11 mouse cellular contexts compared by ENCODE assay signal in genomic region chr10:41638776-41639175, GRCm38 (mm10).
"Had no signal": no experiment of that assay in that cellular context is flagged by ENCODE, and none has a peak within 500 bp of the region (broad histone marks: within the 10 kb centered on the region; RNA-seq: fewer than 3 reads in every experiment).

No protein-coding gene starts in this region.

- H3K36me3 ChIP-seq: limb, embryonic 13.5 days; midbrain, embryonic 12.5 days had no signal

- H3K4me1 ChIP-seq: limb, embryonic 13.5 days; midbrain, embryonic 12.5 days had no signal

- H3K4me2 ChIP-seq: limb, embryonic 13.5 days; midbrain, embryonic 12.5 days had no signal

- ATAC-seq: intestine, postnatal 0 days; midbrain, embryonic 16.5 days had no signal

- H3K9ac ChIP-seq: limb, embryonic 13.5 days; liver, embryonic 14.5 days; midbrain, embryonic 12.5 days had no signal

- H3K9me3 ChIP-seq: limb, embryonic 13.5 days; midbrain, embryonic 12.5 days had no signal

- H3K4me3 ChIP-seq: limb, embryonic 13.5 days; midbrain, embryonic 12.5 days had no signal

- H3K27me3 ChIP-seq: limb, embryonic 13.5 days had no signal

- H3K27ac ChIP-seq: limb, embryonic 13.5 days; liver, embryonic 14.5 days; midbrain, embryonic 12.5 days; stomach, postnatal 0 days had no signal

- DNase-seq: kidney, adult 8-10 months; kidney, postnatal 14 days; left cerebral cortex, postnatal 4 days; lung, adult 18-20 months; right cerebral cortex, postnatal 14 days had no signal
